In the genomic region with DNA sequence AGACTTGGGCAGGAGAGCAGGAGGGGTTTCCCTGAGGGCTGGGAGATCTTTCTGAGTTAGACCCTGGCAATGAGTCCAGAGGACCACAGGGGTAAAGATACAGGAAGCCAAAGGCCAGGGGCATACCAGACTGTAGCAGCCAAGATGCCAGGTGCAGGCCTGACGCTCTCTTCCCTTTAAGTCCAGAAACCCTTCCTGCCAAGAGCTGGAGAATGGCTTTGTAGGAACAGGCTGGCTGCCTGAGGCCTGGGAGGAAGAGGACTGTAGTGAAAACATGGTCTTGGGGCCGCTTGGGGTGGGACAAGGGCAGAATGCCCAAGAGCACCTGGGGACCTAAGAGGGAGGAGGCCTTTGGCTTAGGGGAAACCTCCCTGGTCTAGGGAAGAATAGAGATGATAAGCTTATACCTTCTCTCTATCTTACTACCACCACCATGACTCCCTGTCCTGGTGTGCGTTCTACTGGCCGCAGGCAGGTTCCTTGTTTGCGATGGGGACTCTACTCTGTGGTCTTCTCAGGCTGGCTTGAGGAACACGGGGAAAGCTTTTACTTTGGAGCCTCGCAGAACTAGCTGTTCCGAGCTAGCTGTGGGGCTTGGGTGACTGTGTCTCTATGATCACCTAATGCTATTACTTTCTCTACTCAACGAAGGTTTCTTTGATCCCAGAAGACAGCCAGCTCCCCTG, we compare ENCODE assay signal across 13 mouse cellular contexts. TPM values are rescaled to one million over a fixed set of nuclear protein-coding genes. Genes with fewer than 3 reads are reported as not detected.
DNase-seq lines count a peak whose midpoint lies in the region; ATAC-seq and TF ChIP-seq lines count a peak whose summit lies in the region.
"Had no signal": no experiment of that assay in that cellular context is flagged by ENCODE, and none has a peak within 500 bp of the region (broad histone marks: within the 10 kb centered on the region; RNA-seq: fewer than 3 reads in every experiment).

No protein-coding gene starts in this region.

- no peaks in the 10 kb centered on the region for H3K36me3 ChIP-seq in heart, embryonic 16.5 days (ENCODE audit: control insufficient read depth, insufficient read depth)
- no peaks in the 10 kb centered on the region for H3K36me3 ChIP-seq in heart, embryonic 10.5 days
- no peaks in the 10 kb centered on the region for H3K36me3 ChIP-seq in stomach, embryonic 14.5 days (ENCODE audit: control insufficient read depth, insufficient read depth, low read length)
- no peaks in the 10 kb centered on the region for H3K36me3 ChIP-seq in stomach, postnatal 0 days (ENCODE audit: control insufficient read depth, insufficient read depth, low read length)
- H3K36me3 ChIP-seq in hindbrain, embryonic 12.5 days: no peaks in the 10 kb centered on the region

- no peak for TF ChIP-seq EP300 in stomach, postnatal 0 days (optimal IDR thresholded peaks at IDR 0.05)

- 0 out of 2 replicates have a peak, but pooled peaks cover 2% of the 10 kb centered on the region for H3K9me3 ChIP-seq in heart, embryonic 16.5 days (replicated peaks; ENCODE audit: control insufficient read depth, low read length)
- no peaks in the 10 kb centered on the region for H3K9me3 ChIP-seq in heart, embryonic 10.5 days
- no peaks in the 10 kb centered on the region for H3K9me3 ChIP-seq in stomach, embryonic 14.5 days (ENCODE audit: control insufficient read depth, low read depth, low read length)
- H3K9me3 ChIP-seq in stomach, postnatal 0 days (ENCODE audit: control insufficient read depth, low read length): no peaks in the 10 kb centered on the region
- H3K9me3 ChIP-seq in hindbrain, embryonic 12.5 days (replicated peaks): no peaks in the 10 kb centered on the region

- H3K4me2 ChIP-seq in heart, embryonic 16.5 days (ENCODE audit: low read depth, low read length): no peak overlapping the region
- no peak overlapping the region for H3K4me2 ChIP-seq in stomach, embryonic 14.5 days (replicated peaks; ENCODE audit: low read depth, low read length)
- H3K4me2 ChIP-seq in stomach, postnatal 0 days (replicated peaks; ENCODE audit: low read depth): no peak overlapping the region
- H3K4me2 ChIP-seq in hindbrain, embryonic 12.5 days (replicated peaks): no peak overlapping the region

- H3K27me3 ChIP-seq in heart, embryonic 16.5 days (ENCODE audit: control insufficient read depth, insufficient read depth, low read length): peaks cover 17% of the 10 kb centered on the region
- H3K27me3 ChIP-seq in heart, embryonic 10.5 days (ENCODE audit: insufficient read depth, poor library complexity, severe bottlenecking): peaks cover 83% of the 10 kb centered on the region
- H3K27me3 ChIP-seq in stomach, embryonic 14.5 days (ENCODE audit: control insufficient read depth, insufficient read depth, low read length): no peaks in the 10 kb centered on the region
- no peaks in the 10 kb centered on the region for H3K27me3 ChIP-seq in stomach, postnatal 0 days (ENCODE audit: control insufficient read depth, insufficient read depth, low read length)
- no peaks in the 10 kb centered on the region for H3K27me3 ChIP-seq in hindbrain, embryonic 12.5 days

- H3K4me1 ChIP-seq in heart, embryonic 16.5 days (ENCODE audit: control insufficient read depth, insufficient read depth, low read length): peaks cover 21% of the 10 kb centered on the region
- peaks cover 30% of the 10 kb centered on the region for H3K4me1 ChIP-seq in heart, embryonic 10.5 days
- peaks cover 3% of the 10 kb centered on the region; the same call in 1 of the 2 replicates for H3K4me1 ChIP-seq in stomach, embryonic 14.5 days (ENCODE audit: control insufficient read depth, insufficient read depth, low read length)
- no peaks in the 10 kb centered on the region for H3K4me1 ChIP-seq in stomach, postnatal 0 days (replicated peaks; ENCODE audit: control insufficient read depth, insufficient read depth)
- H3K4me1 ChIP-seq in hindbrain, embryonic 12.5 days: peaks cover 46% of the 10 kb centered on the region

- no peak for ATAC-seq in heart, embryonic 16.5 days (replicated peaks; ENCODE audit: extremely low read depth, insufficient read depth, low FRiP score)
- no peak for ATAC-seq in stomach, embryonic 14.5 days (ENCODE audit: insufficient number of reproducible peaks, insufficient read depth, low FRiP score, low read depth)
- no peak for ATAC-seq in stomach, postnatal 0 days (ENCODE audit: low FRiP score, low TSS enrichment)
- no peak for ATAC-seq in hindbrain, embryonic 12.5 days (ENCODE audit: low FRiP score)
- no peak for ATAC-seq in granulocyte monocyte progenitor cell, adult 5-6 weeks (replicated peaks; ENCODE audit: poor library complexity, severe bottlenecking)

- H3K4me3 ChIP-seq in heart, embryonic 16.5 days (ENCODE audit: low read length): no peak overlapping the region
- no peak overlapping the region for H3K4me3 ChIP-seq in heart, embryonic 10.5 days
- no peak overlapping the region for H3K4me3 ChIP-seq in stomach, embryonic 14.5 days (ENCODE audit: low read depth, low read length)
- H3K4me3 ChIP-seq in stomach, postnatal 0 days (ENCODE audit: low read depth, low read length): no peak overlapping the region
- H3K4me3 ChIP-seq in hindbrain, embryonic 12.5 days: no peak overlapping the region
- H3K4me3 ChIP-seq: left cerebral cortex, adult 2 months; myocyte had no signal

- TF ChIP-seq CTCF in stomach, postnatal 0 days (IDR thresholded peaks at IDR 0.05; ENCODE audit: low read depth): no peak

- DNase-seq in heart, embryonic 10.5 days (ENCODE audit: low spot score): no peak
- DNase-seq in stomach, postnatal 0 days (ENCODE audit: low spot score): no peak
- no peak for DNase-seq in layer of hippocampus, postnatal 36 days
- DNase-seq in spleen, postnatal 36 days (ENCODE audit: low spot score in 2 of 2): no peak
- DNase-seq: kidney, adult 9 months; lung, adult 18-20 months; thymus, adult 18-20 months had no signal

- H3K27ac ChIP-seq in heart, embryonic 16.5 days (ENCODE audit: low read length): peak overlapping the region; percentile 11
- H3K27ac ChIP-seq in heart, embryonic 10.5 days: no peak overlapping the region
- H3K27ac ChIP-seq in stomach, embryonic 14.5 days (ENCODE audit: low read length): peak overlapping the region; percentile 44; the same call in 1 of the 2 replicates
- H3K27ac ChIP-seq in stomach, postnatal 0 days (replicated peaks): no peak overlapping the region
- H3K27ac ChIP-seq in hindbrain, embryonic 12.5 days: 0 out of 2 replicates have a peak overlapping the region, but pooled peaks have one; percentile 5
- H3K27ac ChIP-seq: left cerebral cortex, adult 2 months had no signal

- 82% methylated on average over 9 of the region's 9 CpGs for WGBS in heart, embryonic 16.5 days
- 85% methylated on average over 9 of the region's 9 CpGs for WGBS in heart, embryonic 10.5 days
- 90% methylated on average over 9 of the region's 9 CpGs for WGBS in stomach, embryonic 14.5 days
- WGBS in stomach, postnatal 0 days: 83% methylated on average over 9 of the region's 9 CpGs
- WGBS in hindbrain, embryonic 12.5 days: 91% methylated on average over 9 of the region's 9 CpGs

- H3K9ac ChIP-seq in heart, embryonic 16.5 days (ENCODE audit: low read length): no peak overlapping the region
- no peak overlapping the region for H3K9ac ChIP-seq in stomach, embryonic 14.5 days (replicated peaks; ENCODE audit: low read depth, low read length)
- no peak overlapping the region for H3K9ac ChIP-seq in stomach, postnatal 0 days (ENCODE audit: low read length)
- H3K9ac ChIP-seq in hindbrain, embryonic 12.5 days: no peak overlapping the region

RNA-seq across cellular contexts. Expression of a gene that starts 46.4 kb away (rescaled TPM):
- 62.8 and 63.1 TPM in 2 replicates for polyA plus RNA-seq in heart, embryonic 16.5 days (2015; fragmentation: Nextera tagmentation; extraction: Ambion mirVana)
- polyA plus RNA-seq in heart, embryonic 10.5 days (2016; fragmentation: Nextera tagmentation; extraction: Ambion mirVana): 61.4 and 65.4 TPM in 2 replicates
- 38.2 and 42.0 TPM in 2 replicates for polyA plus RNA-seq in stomach, embryonic 14.5 days (2014; fragmentation: Nextera tagmentation; extraction: Ambion mirVana)
- polyA plus RNA-seq in stomach, postnatal 0 days (2015; fragmentation: Nextera tagmentation; extraction: Ambion mirVana): 26.4 and 30.0 TPM in 2 replicates
- 70.9 and 71.6 TPM in 2 replicates for polyA plus RNA-seq in hindbrain, embryonic 12.5 days (2016; fragmentation: Nextera tagmentation; extraction: Ambion mirVana)
- 10 to 100 TPM; 14.8 to 19.8 TPM for total RNA-seq in layer of hippocampus, postnatal 36 days (2021)
- 6.5 and 17.4 TPM in 2 replicates for total RNA-seq in granulocyte monocyte progenitor cell, adult 5-6 weeks (2014; fragmentation: Nextera tagmentation)
- 5.2 and 11.3 TPM in 2 replicates for total RNA-seq in granulocyte monocyte progenitor cell, adult 5-6 weeks (2017)

Comparison
In these comparisons a context has a peak if more than half of its experiments do, and no peak if none do; other contexts are left out.
1. H3K27ac ChIP-seq: peak in heart, embryonic 16.5 days (single experiment), stomach, embryonic 14.5 days (single experiment) and hindbrain, embryonic 12.5 days (single experiment); none in heart, embryonic 10.5 days (single experiment) and stomach, postnatal 0 days (single experiment).